Mouse (Mus musculus) stomach, postnatal 0 days (tissue): ENCODE results near the gene Cdx2.

Experiments
- CTCF ChIP-seq: IDR thresholded peaks from 2 replicates; pipeline ENCODE4 v1.5.1; 2016; ENCODE audit warnings: antibody characterized with exemption, low read depth, mild to moderate bottlenecking, moderate library complexity
- EP300 ChIP-seq: optimal IDR thresholded peaks from 2 replicates; pipeline ENCODE3; 2016; ENCODE audit warnings: antibody characterized with exemption

- TF ChIP-seq EP300 (no peak), CTCF (no peak)
These were observed 15.1 kb upstream of the Cdx2 start, which contains the start of gene Urad for GRCm38 (mm10) chr5:147322183-147322582.
